Mouse (Mus musculus) left cerebral cortex, adult 18-20 months (tissue): ENCODE results near the gene Polr1a. TPM values are rescaled to one million over a fixed set of nuclear protein-coding genes. Genes with fewer than 3 reads are reported as not detected.
A peak's percentile ranks its signal among the peaks of the same experiment; 100 is the strongest.

Experiments
- DNase-seq, 2 experiments: peaks; one replicate each; pipeline ENCODE4 v3.0.0; 2021 to 2022; ENCODE audit warnings: low spot score in 2 of 2, mixed read lengths in 1 of 2
- total RNA-seq, 2 experiments: library from RNA; stranded (reverse); gene quantifications; 2 replicates each; pipeline ENCODE4 v1.2.3; 2021

The Polr1a gene
- total RNA-seq, 2 experiments from 2014 or later = 31.4 to 31.8 TPM

DNA sequence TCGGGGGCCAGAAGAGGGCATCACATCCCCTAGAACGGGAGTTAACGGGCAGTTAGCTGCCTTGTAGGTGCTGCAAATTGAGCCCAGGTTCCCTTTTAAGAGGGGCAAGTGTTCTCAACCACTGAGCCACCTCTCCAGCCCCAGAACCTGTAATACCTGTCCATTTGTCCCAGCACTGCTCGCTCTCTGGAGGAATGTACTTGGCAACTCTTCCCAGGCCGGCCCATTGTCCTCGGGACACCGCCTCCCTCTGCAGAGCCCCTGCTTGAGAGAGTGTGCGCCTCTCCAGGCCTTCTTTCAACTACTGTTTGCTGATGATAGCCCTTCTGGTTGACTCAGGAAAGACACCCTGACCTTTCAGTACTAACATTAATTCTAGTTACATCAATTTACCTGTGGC lies 37.3 kb downstream of the Polr1a start:
- DNase-seq = no peak

DNA sequence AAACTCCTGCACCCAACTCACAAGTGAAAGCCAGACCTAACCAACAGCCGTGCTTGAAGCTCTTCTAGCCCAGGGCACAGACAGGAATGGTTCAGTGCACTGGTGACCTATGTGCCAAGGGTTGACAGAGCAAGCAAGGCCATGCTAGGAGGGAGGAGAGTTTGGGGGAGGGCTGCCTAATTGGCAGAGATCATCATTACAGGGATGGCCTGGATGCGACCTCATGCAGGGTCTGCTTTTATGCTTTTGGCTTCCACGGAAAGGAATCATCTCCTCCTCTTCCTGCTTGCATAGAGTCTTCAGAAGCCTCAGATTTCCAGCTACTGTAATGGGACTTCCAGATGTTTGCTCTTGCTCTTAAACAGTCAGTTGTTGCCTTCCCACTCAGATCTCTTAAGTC lies 40.9 kb downstream of the Polr1a start:
- DNase-seq = no peak

DNA sequence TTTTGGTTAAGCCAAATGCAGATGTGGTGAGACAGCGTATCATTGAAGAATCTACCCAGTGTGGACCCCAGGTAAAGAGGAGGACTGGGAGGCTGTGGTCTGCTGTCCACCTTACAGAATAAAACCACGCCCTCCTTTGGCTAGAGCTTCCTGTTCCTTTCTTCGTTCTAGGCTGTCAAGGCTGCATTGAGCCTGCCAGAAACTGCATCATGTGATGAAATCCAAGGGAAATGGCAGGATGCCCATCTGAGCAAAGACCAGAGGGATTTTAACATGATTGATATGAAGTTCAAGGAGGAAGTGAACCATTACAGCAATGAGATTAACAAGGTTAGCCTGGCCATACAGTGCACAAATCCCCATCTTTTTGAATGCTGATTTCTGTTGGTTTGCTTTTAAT lies 41.7 kb downstream of the Polr1a start:
- DNase-seq = no peak

DNA sequence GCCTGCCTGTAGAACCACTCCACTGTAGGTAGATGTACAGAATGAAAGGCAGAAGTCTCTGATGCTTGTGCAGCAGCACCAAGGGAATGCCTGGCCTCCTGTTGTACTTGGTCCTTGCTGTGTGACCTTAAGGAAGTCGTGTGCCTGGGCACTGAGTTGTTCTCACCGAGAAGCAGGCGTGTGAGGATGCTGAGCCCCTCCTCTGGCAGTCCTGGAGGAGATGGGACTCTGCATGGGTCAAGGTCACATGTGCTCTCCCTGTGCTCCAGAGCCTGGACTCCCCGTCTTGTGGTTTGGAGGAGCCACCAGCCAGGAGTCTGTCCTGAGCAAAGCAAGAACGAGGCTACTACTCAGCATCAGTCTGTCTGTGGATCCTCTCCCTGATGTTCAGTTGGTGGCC lies 42.3 kb downstream of the Polr1a start:
- DNase-seq = no peak

DNA sequence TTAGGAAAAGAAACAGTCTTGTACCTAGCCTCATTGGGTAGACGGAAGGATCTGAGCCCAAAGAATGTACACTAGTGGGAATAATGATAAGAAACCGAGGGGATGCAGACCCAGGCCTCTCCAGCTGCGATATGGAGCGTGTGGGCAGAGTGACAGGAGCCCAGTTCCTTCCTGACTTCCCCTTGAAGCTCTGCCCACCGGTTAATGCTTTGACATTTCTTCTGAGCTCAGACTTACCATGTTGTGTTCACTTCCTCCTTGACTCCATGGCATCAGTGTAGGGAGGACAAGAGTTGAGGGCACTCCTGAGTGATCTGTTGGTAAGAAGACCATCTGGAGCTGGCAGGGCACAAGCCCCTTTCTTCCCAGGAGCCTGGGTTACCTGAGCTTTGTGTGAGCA lies 53.3 kb downstream of the Polr1a start:
- no peak for DNase-seq

DNA sequence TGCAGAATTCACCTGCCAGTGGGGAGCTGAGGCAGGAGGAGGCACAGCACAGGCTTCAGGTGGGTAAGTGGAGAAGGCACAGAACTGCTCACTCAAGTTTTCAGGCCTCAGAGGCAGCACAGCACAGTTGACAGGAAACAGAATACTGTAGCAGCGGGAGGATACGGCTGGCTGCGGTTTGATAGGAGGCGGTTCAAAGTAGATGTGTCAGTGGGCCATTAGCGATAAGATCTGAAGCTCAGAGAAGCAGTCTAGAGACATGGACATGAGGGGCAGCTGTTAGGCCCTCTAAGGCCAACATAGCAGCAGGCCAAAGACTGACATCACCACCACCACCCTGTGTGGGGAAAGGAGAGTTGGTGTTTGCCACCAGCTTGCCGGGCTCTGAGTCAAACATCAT lies 53.9 kb downstream of the Polr1a start:
- DNase-seq = no peak

DNA sequence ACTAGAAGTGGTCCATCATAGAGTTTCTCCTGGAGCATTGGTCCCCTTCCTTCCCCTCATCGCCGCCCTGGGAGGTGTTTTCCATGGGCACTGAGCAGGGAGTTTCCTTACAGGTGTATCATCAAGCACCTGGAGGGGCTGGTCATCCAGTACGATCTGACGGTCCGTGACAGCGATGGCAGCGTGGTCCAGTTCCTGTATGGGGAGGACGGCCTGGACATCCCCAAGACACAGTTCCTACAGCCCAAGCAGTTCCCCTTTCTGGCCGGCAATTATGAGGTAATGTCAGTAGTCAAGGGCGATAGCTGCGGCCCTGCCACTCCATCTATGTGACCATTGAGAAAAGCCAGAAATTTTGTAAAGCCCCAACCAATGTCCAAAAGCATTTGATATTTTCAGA lies 54.7 kb downstream of the Polr1a start:
- DNase-seq = no peak

DNA sequence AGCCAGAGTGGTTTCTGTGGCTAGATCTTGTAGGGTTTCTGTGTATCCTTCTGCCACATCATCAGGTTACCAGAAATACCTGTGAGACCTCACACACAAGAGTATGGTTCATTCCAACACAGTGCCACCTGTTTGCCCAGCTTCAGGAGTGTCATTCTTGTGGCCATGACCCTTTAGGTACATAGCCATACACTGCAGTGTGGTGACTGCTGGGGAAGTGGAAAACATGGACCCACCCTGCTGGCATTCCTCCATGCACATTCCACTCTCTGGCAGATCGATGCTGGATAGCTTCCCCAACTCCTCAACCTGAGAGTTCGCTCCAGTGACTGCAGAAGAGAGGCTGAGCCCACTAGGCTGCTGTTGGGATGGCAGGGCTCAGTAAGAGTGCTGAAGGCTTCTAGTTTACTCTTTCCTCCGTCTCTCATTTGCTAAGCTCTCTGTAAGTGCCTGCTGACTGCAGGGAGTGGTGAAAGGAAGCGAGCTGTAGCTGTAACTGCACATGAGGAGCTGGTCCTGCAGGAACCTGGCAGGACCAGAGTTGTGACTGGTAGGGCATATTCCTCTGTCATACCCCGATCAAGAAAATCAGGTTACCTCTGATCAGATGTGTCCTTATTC lies 57.9 kb downstream of the Polr1a start:
- DNase-seq = no peak

DNA sequence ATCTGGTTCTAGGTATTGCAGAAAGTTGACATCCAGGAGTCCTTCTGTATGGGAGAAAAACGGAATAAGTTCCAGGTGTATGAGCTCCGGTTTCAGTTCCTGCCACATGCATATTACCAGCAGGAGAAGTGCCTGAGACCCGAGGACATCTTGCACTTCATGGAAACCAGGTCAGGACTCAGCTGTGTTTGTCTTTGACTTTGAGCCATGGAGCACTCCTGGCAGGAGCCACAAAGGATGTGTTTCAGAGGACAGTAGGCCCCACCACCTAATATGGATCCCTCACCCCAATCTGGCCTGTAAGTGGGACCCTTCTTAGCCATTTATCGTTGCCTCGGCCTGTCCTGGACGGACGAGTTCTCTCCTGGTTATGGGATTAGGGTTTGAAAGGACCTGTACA lies 59.0 kb downstream of the Polr1a start:
- DNase-seq = no peak

DNA sequence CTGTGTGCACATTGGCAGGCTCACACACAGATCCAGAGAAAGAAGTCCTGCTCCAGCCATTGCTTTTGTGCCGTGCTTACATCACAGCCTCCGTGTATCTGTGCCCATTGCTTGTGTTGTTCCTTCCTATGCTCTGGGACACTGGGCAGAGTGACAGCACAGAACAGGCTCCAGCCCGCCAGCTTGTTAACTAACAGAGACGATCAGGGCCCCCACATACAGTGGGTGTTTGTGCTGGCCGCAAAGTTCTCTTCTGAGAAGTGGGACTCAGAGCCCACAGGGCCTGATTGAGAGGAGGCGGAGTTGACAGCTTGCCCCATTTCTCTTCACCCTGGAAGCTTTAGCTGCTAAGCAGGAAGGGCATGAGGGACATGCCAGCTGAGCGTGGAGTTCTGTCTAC lies 60.6 kb downstream of the Polr1a start:
- DNase-seq = peak; percentile 66 to 73

DNA sequence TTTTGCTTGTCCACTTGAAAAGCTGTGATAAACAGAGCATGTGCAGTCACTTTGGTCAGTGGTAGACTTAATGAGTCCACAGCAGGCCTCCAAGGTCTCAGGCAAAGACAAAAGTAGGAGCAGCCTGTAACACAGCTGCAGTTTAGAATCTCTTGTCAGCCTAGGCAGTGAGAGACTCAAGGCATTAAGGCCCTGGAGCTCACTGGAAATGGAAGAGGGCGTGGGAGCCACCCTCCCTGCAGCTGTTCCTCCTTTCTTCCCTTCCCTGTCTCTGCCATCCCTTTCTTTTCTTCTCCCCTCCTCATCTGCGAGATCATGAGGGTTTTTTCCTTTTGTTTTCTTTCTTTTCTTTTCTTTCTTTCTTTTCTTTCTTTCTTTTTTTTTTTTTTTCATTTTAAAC lies 61.3 kb downstream of the Polr1a start:
- no peak for DNase-seq

DNA sequence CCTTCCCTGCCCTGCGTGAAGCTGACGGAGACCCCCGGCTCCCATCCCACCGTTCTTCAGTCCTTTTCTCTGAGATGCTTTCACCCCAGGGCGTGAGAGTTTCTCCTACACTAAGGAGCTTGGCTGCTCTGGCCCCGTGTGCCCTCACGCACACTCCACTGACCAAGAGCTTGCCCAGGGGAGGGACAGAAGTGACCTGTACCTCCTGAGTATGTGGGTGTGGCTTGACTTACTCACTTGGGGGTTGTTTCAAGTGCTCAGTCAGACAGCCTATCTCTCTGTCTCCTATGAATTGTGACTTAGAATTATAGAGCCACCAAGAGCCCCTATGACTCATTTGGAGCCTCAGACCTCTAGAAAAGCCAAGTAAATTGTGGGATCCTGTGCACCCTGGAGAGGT lies 67.7 kb downstream of the Polr1a start:
- no peak for DNase-seq

DNA sequence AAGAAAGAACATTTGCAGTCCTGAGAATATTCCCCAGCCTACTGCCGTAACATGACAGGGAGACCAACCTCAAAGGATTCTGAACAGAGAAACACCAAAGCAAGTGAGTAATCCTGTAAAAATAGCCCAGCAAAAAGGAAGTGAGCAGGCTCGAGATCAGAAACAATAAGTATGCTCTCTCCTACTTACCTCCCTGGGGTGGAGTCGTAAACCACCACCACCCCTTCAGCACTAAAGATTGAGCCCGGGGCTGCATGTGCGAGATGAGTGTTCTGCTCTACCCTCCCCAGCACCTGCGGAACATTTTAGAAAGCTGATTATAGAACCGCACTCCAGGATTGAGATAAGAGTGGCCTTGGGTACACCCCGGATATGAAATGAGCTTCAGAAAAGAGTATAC lies 71.3 kb downstream of the Polr1a start:
- DNase-seq = no peak

DNA sequence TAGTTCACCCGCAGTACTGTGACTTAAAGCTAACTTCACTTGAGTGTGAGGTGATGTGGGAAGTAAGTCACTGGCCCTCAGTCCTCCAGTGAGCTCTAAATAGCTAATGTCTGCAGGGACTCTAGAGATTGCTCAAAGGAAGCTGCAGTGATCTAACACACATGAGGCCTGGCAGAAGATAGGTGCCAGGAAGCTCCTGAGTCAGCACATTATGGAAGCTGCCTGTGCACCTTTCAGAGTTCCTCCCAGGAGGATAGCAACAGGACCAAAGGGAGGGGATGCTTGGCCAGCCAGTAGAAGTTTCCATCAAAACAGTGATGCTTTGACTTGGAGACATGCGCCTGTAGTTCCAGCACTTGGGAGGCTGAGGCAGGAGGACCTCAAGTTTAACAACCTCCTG lies 71.7 kb downstream of the Polr1a start:
- DNase-seq = no peak

DNA sequence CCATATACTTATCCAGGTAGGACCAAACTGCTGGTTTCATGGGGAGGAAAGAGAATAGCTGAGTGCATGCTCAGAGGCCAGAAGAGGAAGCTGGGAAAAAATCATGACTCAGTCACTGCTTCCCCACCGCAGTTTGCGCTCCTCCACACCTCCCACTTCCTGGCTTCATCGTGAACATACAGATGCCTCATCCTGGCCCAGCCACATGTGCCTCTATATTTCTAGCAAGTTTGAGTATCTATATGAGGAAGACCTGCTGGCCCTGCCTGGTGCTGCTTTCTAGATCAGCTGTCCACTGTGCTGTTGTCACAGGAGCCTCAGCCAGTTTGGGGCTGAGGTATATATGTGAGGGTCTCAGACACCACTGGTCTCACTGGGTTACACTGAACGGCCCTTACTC lies 72.6 kb downstream of the Polr1a start:
- DNase-seq = peak; percentile 67 to 81

DNA sequence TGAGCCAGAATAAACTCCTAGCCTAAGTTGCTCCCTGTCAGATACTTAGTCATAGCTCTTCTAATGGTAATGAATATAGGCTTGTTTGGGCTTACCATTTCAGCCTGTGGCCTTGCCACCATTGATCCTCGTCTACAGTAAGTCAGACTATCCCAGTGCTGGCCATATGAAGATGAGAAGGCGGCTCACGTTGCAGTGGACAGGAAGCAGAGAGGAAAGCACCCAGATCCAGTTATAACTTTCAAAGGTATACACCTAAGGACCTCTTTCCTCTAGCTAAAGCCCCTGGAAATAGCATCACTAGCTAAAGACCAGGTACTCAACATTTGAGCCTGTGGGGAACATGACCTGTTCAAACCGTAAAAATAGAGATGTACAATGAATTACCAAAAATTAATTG lies 77.1 kb downstream of the Polr1a start:
- DNase-seq = no peak

DNA sequence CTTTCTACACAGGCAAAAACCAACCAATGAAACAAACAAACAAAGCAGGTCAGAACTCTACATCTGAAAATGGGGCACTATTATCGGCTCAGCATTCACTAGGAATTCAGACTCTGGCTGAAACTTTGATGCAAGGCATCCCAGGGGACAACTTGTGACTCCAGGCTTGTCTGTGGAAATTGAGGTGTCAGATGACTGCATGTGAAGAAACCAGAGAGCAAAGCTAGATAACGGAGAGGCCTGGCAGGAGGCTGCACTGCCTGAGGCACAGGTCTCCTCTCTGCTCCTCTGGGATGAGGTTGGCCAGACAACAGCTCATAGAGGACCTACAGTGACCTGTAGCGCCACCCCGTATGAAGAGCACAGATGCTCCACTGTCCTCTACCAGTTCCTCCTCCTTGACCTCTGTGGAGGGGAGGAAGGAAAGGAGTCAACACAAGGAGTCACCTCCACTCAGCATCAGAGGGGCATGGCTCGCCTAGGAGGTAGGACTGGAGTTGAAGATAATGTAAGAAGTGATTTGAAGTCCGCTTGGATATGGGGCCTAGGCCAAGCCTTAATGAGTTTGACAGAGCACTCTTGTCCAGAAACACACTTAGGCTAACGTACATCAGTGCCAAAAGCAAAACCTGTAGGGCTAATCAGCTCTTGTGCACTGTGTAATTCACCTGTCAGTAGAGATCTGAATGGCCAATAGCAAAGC lies 78.8 kb downstream of the Polr1a start:
- DNase-seq = no peak

DNA sequence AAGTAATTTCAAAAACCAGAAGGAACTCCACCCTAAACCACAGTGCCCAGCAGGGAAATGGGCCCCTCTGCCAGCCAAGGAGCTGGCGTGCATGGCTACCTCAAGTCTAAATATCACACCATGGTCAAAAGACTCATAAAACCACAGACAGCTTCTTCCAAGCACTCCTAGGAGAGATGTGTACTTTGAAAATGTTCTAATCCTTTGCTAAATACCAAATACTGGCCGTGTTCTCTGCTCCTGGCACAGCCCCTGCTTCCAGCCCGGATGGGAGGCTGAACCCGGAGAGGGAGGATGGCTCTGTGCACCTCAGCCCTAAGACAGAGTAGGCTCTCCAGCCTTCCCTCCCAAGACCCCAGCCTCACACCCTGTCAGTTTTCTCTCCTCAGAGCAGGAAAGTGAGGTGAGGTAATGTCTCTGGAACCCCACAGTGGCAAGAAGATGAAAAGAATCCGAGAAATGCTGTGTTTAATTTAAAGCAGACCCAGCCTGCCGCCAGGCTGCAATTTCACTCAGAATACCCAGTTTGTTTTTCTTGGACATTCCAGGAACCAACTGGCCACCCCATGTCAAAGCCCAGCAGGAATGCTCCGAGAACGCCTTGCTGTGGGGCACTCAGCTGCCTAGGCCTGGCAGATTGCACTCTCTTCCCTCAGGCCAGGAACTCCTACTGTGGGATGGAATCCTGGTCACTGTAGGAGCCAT lies 80.9 kb downstream of the Polr1a start:
- no peak for DNase-seq

DNA sequence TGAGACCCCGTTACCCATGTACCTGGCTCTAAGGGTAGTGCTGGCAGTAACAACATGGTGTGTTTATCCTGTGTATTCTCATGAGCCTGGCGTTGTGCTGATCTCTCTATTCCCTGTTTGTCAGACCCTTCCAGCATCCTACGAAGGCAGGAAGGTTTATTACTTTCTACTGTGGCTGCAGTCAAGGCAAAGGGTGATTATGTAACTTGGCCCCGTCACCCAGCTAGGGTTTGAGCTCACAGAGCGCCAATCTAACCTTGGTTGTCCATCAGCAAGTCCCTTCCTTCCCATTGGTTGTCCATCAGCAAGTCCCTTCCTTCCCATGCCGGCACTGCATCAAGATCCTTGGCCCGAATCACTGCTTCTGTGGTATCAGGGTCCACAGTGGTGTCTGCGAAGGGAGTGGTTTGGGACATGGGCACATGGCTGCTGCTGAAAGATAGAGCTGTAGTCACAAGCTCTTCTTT lies 81.6 kb downstream of the Polr1a start:
- DNase-seq = no peak

DNA sequence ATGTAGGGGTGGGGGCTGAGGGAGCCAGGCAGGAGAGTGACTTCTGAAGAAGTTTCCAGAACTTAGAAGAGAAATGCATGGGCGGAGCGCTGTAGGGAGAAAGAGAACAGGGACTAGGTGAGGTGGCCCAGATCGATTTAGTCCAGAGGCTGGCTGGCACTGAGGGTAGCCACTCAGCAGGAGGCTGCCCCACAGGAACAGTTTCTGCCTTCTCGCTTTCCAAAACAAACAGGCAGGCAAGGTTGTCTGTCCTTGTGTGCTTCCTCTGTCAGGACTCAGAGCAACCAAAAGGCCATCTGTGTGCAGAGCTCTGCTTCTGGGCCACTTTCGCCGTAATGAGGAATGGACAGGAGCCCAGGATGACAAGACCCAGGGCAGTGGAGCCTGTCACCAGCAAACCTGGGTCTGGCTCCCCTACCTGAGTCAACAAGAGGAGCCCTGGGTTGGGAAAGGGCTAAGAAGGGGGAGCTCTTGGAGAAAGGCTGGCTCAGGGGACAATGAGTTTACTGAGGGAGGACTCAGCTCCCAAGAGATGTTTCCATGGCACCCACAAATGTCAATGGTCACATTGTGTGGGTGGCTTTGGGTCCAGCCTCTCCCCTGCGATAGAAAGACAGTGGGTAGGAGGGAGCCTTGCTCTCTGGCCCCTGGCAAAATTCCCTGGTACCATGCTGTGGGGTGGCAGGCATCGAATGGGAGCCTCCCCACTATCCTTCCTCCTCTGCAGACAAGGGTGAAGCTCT lies 82.5 kb downstream of the Polr1a start:
- no peak for DNase-seq

DNA sequence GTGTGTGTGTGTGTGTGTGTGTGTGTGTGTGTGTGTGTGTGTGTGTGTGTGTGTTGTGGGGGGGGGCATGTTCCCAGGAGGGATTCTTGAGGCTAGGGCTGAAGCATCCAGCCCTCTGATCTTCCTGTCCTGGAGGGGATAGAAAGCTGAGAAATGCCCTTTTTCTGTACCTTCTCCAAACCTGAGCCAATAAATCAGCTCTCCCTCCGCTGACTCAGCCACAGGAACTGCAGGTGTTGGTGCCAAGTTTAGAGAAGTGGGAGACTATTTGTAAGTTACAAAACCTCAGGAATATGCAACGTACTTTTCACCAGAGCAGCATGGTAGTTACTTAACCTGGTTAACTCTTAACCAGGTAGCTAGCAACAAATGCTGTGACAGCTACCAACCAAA lies 83.1 kb downstream of the Polr1a start:
- no peak for DNase-seq

DNA sequence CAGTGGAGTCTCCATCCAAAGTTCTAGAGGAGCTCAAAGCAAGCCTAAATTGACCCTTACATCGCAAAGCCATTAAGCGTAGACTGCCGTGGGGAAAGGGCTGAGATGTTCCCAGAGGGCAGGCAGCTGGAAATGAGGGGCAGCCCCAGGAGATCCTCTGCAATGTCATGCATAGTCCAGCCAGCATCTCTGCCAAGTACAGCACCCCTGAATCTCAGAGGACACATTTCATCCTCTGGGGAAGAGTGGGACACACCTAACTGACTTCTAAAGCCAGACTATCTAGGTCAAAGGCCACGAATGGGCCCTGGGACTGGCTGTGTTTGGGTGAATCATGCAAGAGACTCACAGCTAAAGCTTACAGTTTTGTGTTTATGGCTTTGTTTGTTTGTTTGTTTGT lies 85.2 kb downstream of the Polr1a start:
- no peak for DNase-seq
